Mouse (Mus musculus): Measurements from ENCODE around the gene Nudt9. TPM values are rescaled to one million over a fixed set of nuclear protein-coding genes. Genes with fewer than 3 reads are reported as not detected.
A peak's percentile ranks its signal among the peaks of the same experiment; 100 is the strongest.

Gene Nudt9
- polyA plus RNA-seq, 1 experiment from 2014 or later, result 66.0 TPM

DNA sequence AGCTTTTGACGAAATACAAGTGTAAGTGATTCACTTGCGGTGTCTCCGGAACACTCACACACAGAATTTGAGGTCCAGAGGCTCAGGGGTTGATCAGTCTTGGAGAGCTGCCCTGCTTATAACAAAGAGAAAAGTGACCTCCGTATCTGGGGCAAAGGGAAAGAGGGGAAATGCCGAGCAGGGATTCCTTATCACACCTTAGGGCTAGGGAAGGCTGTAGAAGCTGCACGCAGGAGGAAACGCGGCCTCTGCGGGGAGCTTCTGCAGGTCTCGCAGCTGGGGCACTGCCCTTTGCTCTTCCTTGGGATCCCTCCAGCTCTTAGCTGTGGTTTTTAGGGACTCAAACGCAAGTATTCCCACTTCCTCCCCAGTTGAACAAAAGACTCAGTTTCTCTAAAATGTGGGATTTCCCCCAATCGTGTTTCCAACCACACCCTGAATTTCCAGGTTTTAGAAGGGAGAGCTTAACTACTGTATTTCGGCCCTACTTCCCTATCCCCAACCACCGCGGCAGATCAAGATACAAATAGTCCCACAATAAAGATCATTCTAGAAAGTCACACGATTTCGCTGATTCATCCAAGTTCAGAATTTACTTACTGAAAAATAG lies 20.8 kb upstream of the Nudt9 start:
- Histone ChIP-seq H3K27me3 (replicated peaks; ENCODE audit: insufficient read depth, low read length) (no peaks in the 10 kb centered on the region), H3K27ac (ENCODE audit: low read length) (no peak overlapping the region), H3K4me2 (replicated peaks; ENCODE audit: low read depth, low read length) (no peak overlapping the region), H3K36me3 (ENCODE audit: insufficient read depth, low read length) (no peaks in the 10 kb centered on the region), H3K4me1 (ENCODE audit: insufficient read depth, low read depth, low read length) (peaks cover 6% of the 10 kb centered on the region; the same call in 1 of the 2 replicates), H3K9me3 (ENCODE audit: low read length) (no peaks in the 10 kb centered on the region), H3K4me3 (ENCODE audit: low read depth, low read length) (no peak overlapping the region), H3K9ac (replicated peaks; ENCODE audit: low read depth) (no peak overlapping the region)
- ATAC-seq (no peak), DNase-seq (ENCODE audit: low spot score) (no peak)
- 44% methylated on average over 17 of the region's 17 CpGs for WGBS
- TF ChIP-seq EP300 (IDR thresholded peaks at IDR 0.05), result no peak
- no peak for TF ChIP-seq CTCF (IDR thresholded peaks at IDR 0.05)

DNA sequence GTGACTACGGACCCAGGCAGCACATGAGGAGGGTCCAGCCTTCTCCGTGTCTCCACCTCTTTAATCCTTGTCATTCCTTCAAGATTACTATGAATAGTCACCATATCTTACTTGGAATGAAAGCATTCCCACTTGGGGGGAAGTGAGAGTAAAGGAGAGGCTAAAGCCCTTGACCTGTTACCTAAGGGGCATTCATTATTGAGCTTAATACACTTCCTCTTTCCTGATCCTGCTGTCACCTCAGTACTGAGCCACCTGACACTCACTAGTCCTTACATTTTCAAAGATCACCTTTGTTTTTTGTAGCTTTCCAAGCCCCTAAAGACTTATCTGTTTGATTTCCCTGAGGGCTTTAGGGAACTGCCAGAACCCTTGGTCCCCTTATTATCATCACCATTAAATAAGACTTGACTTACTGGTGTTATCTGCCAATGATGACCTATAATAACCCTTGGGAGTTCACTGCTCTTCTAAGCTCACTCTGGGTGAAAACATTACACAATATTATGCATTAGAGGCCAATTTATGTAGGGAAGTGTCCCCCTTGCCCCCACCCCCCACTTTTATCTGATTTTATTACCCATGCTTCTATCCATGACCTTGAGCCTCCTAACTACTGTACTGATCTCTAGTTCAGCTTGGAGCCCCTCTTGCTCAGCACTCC lies 13.5 kb upstream of the Nudt9 start:
- TF ChIP-seq EP300 (IDR thresholded peaks at IDR 0.05) (no peak), CTCF (IDR thresholded peaks at IDR 0.05) (no peak)
- H3K4me3 ChIP-seq (ENCODE audit: low read depth, low read length), result no peak overlapping the region

DNA sequence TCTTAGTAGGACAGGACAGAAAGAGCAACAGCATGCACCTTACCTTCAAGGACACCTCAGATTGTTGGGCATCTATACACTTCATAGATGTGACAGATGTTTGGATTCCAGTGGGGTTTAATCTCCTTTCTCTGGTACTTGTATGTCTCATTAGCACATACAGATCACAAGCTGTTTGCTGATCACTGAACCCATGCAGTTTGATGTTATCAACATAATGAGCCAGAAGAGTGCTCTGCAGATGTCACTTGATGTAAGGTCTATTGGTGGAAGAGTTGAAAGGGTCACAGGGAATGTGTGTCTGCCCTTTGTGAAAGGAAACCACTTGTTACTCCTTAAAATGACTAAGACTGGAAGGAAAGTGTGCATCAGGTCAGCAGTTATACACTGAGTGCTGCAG lies 11.0 kb upstream of the Nudt9 start:
- Histone ChIP-seq H3K27me3 (replicated peaks; ENCODE audit: insufficient read depth, low read length) (no peaks in the 10 kb centered on the region), H3K9ac (replicated peaks; ENCODE audit: low read depth) (no peak overlapping the region), H3K4me1 (ENCODE audit: insufficient read depth, low read depth, low read length) (no peaks in the 10 kb centered on the region), H3K9me3 (ENCODE audit: low read length) (no peaks in the 10 kb centered on the region), H3K36me3 (ENCODE audit: insufficient read depth, low read length) (no peaks in the 10 kb centered on the region), H3K27ac (ENCODE audit: low read length) (no peak overlapping the region), H3K4me3 (ENCODE audit: low read depth, low read length) (no peak overlapping the region), H3K4me2 (replicated peaks; ENCODE audit: low read depth, low read length) (no peak overlapping the region)
- TF ChIP-seq EP300 (IDR thresholded peaks at IDR 0.05), result no peak
- no peak for TF ChIP-seq CTCF (IDR thresholded peaks at IDR 0.05)
- ATAC-seq, result no peak
- no peak for DNase-seq (ENCODE audit: low spot score)

More for the DNA sequence above, 13.5 kb upstream of the Nudt9 start:
- Histone ChIP-seq H3K4me2 (replicated peaks; ENCODE audit: low read depth, low read length) (no peak overlapping the region), H3K36me3 (ENCODE audit: insufficient read depth, low read length) (no peaks in the 10 kb centered on the region), H3K9ac (replicated peaks; ENCODE audit: low read depth) (no peak overlapping the region), H3K9me3 (ENCODE audit: low read length) (no peaks in the 10 kb centered on the region), H3K27me3 (replicated peaks; ENCODE audit: insufficient read depth, low read length) (no peaks in the 10 kb centered on the region), H3K27ac (ENCODE audit: low read length) (no peak overlapping the region), H3K4me1 (ENCODE audit: insufficient read depth, low read depth, low read length) (no peaks in the 10 kb centered on the region)
- ATAC-seq, result no peak
- WGBS, result 54% methylated on average over 2 of the region's 2 CpGs
- DNase-seq (ENCODE audit: low spot score), result no peak

DNA sequence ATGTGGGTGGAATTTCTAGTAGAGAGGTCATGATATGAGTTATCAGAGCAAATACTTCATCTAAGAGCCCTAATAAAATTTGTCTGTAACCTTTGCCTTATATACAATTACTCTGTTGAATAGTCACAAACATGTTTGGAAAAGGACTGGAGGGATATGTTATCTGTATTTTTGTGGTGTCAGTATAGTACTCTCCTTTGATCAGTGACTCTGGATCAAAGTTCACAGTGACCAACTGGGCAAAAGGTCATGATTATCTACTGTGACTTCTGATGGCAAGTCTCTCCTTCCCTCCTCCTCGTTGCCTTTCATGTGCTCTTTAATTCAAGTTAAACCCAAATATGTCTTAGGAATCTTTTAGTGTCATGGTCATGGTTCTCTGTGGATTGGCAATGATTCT lies 10.3 kb upstream of the Nudt9 start:
- TF ChIP-seq EP300 (IDR thresholded peaks at IDR 0.05) (no peak), CTCF (IDR thresholded peaks at IDR 0.05) (no peak)
- H3K9ac ChIP-seq (replicated peaks; ENCODE audit: low read depth), result no peak overlapping the region
- H3K27ac ChIP-seq (ENCODE audit: low read length), result no peak overlapping the region
- H3K27me3 ChIP-seq (replicated peaks; ENCODE audit: insufficient read depth, low read length), result no peaks in the 10 kb centered on the region
- H3K4me2 ChIP-seq (replicated peaks; ENCODE audit: low read depth, low read length), result no peak overlapping the region
- DNase-seq (ENCODE audit: low spot score), result no peak
- H3K9me3 ChIP-seq (ENCODE audit: low read length), result no peaks in the 10 kb centered on the region
- ATAC-seq, result no peak
- no peaks in the 10 kb centered on the region for H3K4me1 ChIP-seq (ENCODE audit: insufficient read depth, low read depth, low read length)
- H3K36me3 ChIP-seq (ENCODE audit: insufficient read depth, low read length), result no peaks in the 10 kb centered on the region
- no peak overlapping the region for H3K4me3 ChIP-seq (ENCODE audit: low read depth, low read length)
- WGBS, result 31% methylated on average over 1 of the region's 1 CpGs

DNA sequence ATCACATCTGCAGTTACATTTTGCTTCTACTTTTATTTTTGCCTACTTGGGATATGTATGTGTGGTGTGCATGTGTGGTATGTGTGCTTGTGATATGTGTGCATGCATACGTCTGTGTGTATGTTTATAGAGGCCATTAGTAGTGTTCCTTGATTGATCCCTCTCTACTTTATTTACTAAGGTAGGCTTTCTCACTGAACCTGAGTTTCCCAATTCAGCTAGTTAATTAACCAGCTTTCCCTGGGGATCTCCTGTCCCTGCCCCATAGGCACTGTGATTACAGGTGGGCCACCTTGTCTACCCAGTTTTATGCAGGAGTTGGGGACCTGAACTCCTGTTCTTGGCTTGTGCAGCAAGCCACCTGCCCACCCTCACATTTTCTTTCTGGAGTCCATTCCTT lies 9.4 kb upstream of the Nudt9 start:
- no peak for DNase-seq (ENCODE audit: low spot score)
- Histone ChIP-seq H3K9me3 (ENCODE audit: low read length) (no peaks in the 10 kb centered on the region), H3K27me3 (replicated peaks; ENCODE audit: insufficient read depth, low read length) (no peaks in the 10 kb centered on the region), H3K9ac (replicated peaks; ENCODE audit: low read depth) (no peak overlapping the region), H3K4me2 (replicated peaks; ENCODE audit: low read depth, low read length) (no peak overlapping the region), H3K4me3 (ENCODE audit: low read depth, low read length) (no peak overlapping the region), H3K27ac (ENCODE audit: low read length) (no peak overlapping the region), H3K36me3 (ENCODE audit: insufficient read depth, low read length) (no peaks in the 10 kb centered on the region), H3K4me1 (ENCODE audit: insufficient read depth, low read depth, low read length) (no peaks in the 10 kb centered on the region)
- no peak for ATAC-seq
- WGBS, result 86% methylated on average over 1 of the region's 1 CpGs
- no peak for TF ChIP-seq CTCF (IDR thresholded peaks at IDR 0.05)
- TF ChIP-seq EP300 (IDR thresholded peaks at IDR 0.05), result no peak

DNA sequence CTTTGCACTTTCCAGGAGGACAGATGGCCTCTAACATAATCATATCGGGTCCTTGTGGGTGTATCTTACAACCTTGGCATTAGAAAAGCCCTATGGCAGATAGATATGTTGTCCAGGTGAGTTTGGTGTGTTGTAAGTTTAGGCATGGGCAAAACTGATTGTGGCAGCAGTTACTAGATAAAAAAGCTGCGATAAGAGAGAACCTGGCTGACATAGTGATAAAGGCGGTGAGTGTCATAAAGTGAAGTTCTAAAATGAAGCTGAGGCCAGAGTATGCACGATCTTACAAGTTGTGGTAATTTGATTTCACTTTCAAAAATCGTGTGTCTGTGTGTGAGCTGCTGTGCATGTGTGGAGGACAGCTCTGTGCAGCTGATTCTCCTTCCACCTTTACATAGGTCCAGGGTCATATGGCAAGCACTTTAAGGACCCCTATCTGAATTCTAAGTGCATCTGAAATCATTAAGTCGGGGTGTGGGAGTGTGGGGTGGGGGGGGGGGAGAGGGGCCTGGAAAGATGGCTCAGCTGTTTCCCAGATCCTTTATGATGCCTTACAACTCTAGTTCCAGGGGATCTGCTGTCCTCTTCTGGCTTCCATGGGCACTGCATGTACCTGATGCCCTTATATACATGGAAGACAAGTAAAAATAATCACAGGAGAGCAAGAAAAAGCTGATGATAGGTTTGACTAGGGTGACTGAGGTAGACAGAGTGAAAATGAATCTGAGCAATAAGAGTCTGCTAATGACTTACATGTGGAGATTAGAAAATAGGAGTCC lies 6.8 kb upstream of the Nudt9 start:
- H3K27ac ChIP-seq (ENCODE audit: low read length), result no peak overlapping the region
- H3K4me1 ChIP-seq (ENCODE audit: insufficient read depth, low read depth, low read length), result no peaks in the 10 kb centered on the region
- no peaks in the 10 kb centered on the region for H3K9me3 ChIP-seq (ENCODE audit: low read length)
- no peak overlapping the region for H3K9ac ChIP-seq (replicated peaks; ENCODE audit: low read depth)
- H3K36me3 ChIP-seq (ENCODE audit: insufficient read depth, low read length), result no peaks in the 10 kb centered on the region
- no peaks in the 10 kb centered on the region for H3K27me3 ChIP-seq (replicated peaks; ENCODE audit: insufficient read depth, low read length)
- no peak overlapping the region for H3K4me3 ChIP-seq (ENCODE audit: low read depth, low read length)
- 66% methylated on average over 6 of the region's 6 CpGs for WGBS
- H3K4me2 ChIP-seq (replicated peaks; ENCODE audit: low read depth, low read length), result no peak overlapping the region
- DNase-seq (ENCODE audit: low spot score) (peak; percentile 68), ATAC-seq (peak; percentile 56)
- peak; percentile 88 for TF ChIP-seq CTCF (IDR thresholded peaks at IDR 0.05)
- TF ChIP-seq EP300 (IDR thresholded peaks at IDR 0.05), result no peak
